Mouse (Mus musculus) C2C12 (cell line): ENCODE measurements around the gene Clstn3. TPM values are rescaled to one million over a fixed set of nuclear protein-coding genes. Genes with fewer than 3 reads are reported as not detected.

Experiments used
- H3K27me3 ChIP-seq: one replicate; pipeline ENCODE4 v1.6.1; 2011; ENCODE audit not compliant: control insufficient read depth, insufficient read depth, insufficient read length
- H3K36me3 ChIP-seq: one replicate; pipeline ENCODE4 v1.6.1; 2011; ENCODE audit not compliant: control insufficient read depth, insufficient read depth
- H3K4me3 ChIP-seq: one replicate; pipeline ENCODE4 v1.5.1; 2011; ENCODE audit warnings: mild to moderate bottlenecking, control low read depth; ENCODE audit not compliant: poor library complexity, insufficient read depth, severe bottlenecking
- H3K79me2 ChIP-seq: one replicate; pipeline ENCODE4 v1.6.1; 2011; ENCODE audit not compliant: control insufficient read depth, insufficient read depth
- H3K79me3 ChIP-seq: one replicate; pipeline ENCODE4 v1.6.1; 2011; ENCODE audit warnings: low read depth, control low read depth
- H3ac ChIP-seq: one replicate; pipeline ENCODE3; 2011; ENCODE audit warnings: low read depth; ENCODE audit not compliant: control insufficient read depth, insufficient read length
- CEBPB ChIP-seq: IDR thresholded peaks from one replicate; pipeline ENCODE4 v1.6.1; 2011; ENCODE audit warnings: low read depth, mild to moderate bottlenecking, control low read depth, moderate library complexity
- CTCF ChIP-seq: IDR thresholded peaks from one replicate; pipeline ENCODE4 v1.5.1; 2011; ENCODE audit not compliant: control insufficient read depth, insufficient read depth, insufficient read length
- FOSL1 ChIP-seq: IDR thresholded peaks from one replicate; pipeline ENCODE4 v1.8.0; 2011; ENCODE audit warnings: mild to moderate bottlenecking, low read length; ENCODE audit not compliant: poor library complexity, insufficient read depth, severe bottlenecking
- MAX ChIP-seq: IDR thresholded peaks from one replicate; pipeline ENCODE4 v1.6.1; 2011; ENCODE audit warnings: mild to moderate bottlenecking, control low read depth
- MYOD1 ChIP-seq: IDR thresholded peaks from one replicate; pipeline ENCODE4 v1.6.1; 2011; ENCODE audit warnings: low read depth; ENCODE audit not compliant: control insufficient read depth, insufficient read length
- MYOG ChIP-seq: IDR thresholded peaks from one replicate; pipeline ENCODE4 v1.6.1; 2011; ENCODE audit not compliant: control insufficient read depth, insufficient read length; ENCODE audit errors: extremely low read depth
- USF1 ChIP-seq: IDR thresholded peaks from one replicate; pipeline ENCODE4 v1.6.1; 2011; ENCODE audit warnings: low read depth, mild to moderate bottlenecking, control low read depth, moderate library complexity
- polyA plus RNA-seq: library from polyadenylated mRNA; unstranded; fragments of >200 nt; fragmentation: generic; extraction: Trizol; gene quantifications from one replicate; pipeline ENCODE4 v1.2.1, GENCODE M21; 2012; ENCODE audit warnings: missing spikeins

Gene Clstn3
- polyA plus RNA-seq, 1 experiment = 1.8 TPM

- H3K36me3 ChIP-seq = no peaks in the 10 kb centered on the region
Observed at GRCm38 (mm10) chr6:124446024-124446423, 18.6 kb downstream of the Clstn3 start.

GRCm38 (mm10) chr6:124443338-124443737 lies 21.3 kb downstream of the Clstn3 start:
- Histone ChIP-seq H3K27me3 (peaks cover under 1% of the 10 kb centered on the region), H3ac (no peak overlapping the region), H3K4me3 (no peak overlapping the region), H3K36me3 (no peaks in the 10 kb centered on the region), H3K79me3 (no peaks in the 10 kb centered on the region), H3K79me2 (no peaks in the 10 kb centered on the region)
- no peak for TF ChIP-seq MYOG
- TF ChIP-seq MAX = no peak
- no peak for TF ChIP-seq CEBPB
- TF ChIP-seq FOSL1 = no peak
- TF ChIP-seq CTCF = no peak
- TF ChIP-seq USF1 = no peak
- no peak for TF ChIP-seq MYOD1

More at GRCm38 (mm10) chr6:124446024-124446423, 18.6 kb downstream of the Clstn3 start:
- Histone ChIP-seq H3K79me2 (no peaks in the 10 kb centered on the region), H3K4me3 (no peak overlapping the region), H3ac (no peak overlapping the region), H3K27me3 (no peaks in the 10 kb centered on the region), H3K79me3 (no peaks in the 10 kb centered on the region)
- no peak for TF ChIP-seq USF1
- no peak for TF ChIP-seq MYOD1
- no peak for TF ChIP-seq CTCF
- TF ChIP-seq CEBPB = no peak
- no peak for TF ChIP-seq FOSL1
- TF ChIP-seq MAX = no peak
- no peak for TF ChIP-seq MYOG

GRCm38 (mm10) chr6:124436245-124436644 lies 28.3 kb downstream of the Clstn3 start:
- no peak for TF ChIP-seq CEBPB
- no peak for TF ChIP-seq USF1
- no peak for TF ChIP-seq MYOG
- no peak for TF ChIP-seq CTCF
- TF ChIP-seq MYOD1 = no peak
- TF ChIP-seq FOSL1 = no peak
- TF ChIP-seq MAX = no peak
- Histone ChIP-seq H3K4me3 (no peak overlapping the region), H3K79me3 (no peaks in the 10 kb centered on the region), H3K27me3 (peaks cover 14% of the 10 kb centered on the region), H3K79me2 (no peaks in the 10 kb centered on the region), H3ac (no peak overlapping the region), H3K36me3 (no peaks in the 10 kb centered on the region)

DNA sequence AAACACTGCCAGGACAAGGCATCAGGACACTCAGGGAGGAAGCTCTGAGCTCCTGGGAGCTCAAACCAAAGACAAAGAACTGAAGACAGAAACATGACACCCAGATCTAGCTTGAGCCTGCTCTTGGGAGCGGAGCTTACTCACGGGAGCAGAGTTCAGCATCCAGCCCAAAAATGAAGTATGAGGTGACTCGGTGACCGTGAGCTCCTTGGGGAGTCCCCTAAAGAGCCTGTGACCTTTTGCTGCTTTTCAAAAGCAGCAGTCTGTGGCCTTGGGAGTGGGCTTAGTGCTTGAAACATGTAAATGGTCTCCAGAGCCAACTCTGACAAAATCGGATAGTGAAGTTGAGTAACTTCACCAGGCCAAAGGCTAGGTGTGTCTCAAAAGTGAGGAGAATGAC lies 29.4 kb downstream of the Clstn3 start:
- TF ChIP-seq MYOG = no peak
- no peak for TF ChIP-seq MAX
- TF ChIP-seq MYOD1 = no peak
- TF ChIP-seq FOSL1 = no peak
- TF ChIP-seq USF1 = no peak
- no peak for TF ChIP-seq CTCF
- TF ChIP-seq CEBPB = no peak
- H3K79me3 ChIP-seq = no peaks in the 10 kb centered on the region
- no peaks in the 10 kb centered on the region for H3K36me3 ChIP-seq
- no peaks in the 10 kb centered on the region for H3K79me2 ChIP-seq
- no peak overlapping the region for H3ac ChIP-seq
- no peak overlapping the region for H3K4me3 ChIP-seq
- H3K27me3 ChIP-seq = peaks cover 14% of the 10 kb centered on the region

- no peak overlapping the region for H3ac ChIP-seq
Observed at GRCm38 (mm10) chr6:124433688-124434324, 30.8 kb downstream of the Clstn3 start.

More at GRCm38 (mm10) chr6:124433688-124434324, 30.8 kb downstream of the Clstn3 start:
- Histone ChIP-seq H3K79me3 (no peaks in the 10 kb centered on the region), H3K79me2 (no peaks in the 10 kb centered on the region), H3K4me3 (no peak overlapping the region), H3K27me3 (peaks cover 14% of the 10 kb centered on the region), H3K36me3 (no peaks in the 10 kb centered on the region)
- TF ChIP-seq CEBPB = no peak
- TF ChIP-seq USF1 = no peak
- no peak for TF ChIP-seq MYOG
- TF ChIP-seq CTCF = no peak
- no peak for TF ChIP-seq FOSL1
- TF ChIP-seq MAX = no peak
- no peak for TF ChIP-seq MYOD1
